Mouse (Mus musculus) heart, adult 11 months (tissue): ENCODE measurements around the gene Gpr156.

Experiments
- DNase-seq: peaks from one replicate; pipeline ENCODE4 v3.0.0; 2022

Gpr156 gene

GRCm38 (mm10) chr16:38005471-38005870 lies 89.2 kb downstream of the Gpr156 start:
- peak; percentile 88 for DNase-seq

GRCm38 (mm10) chr16:38008371-38008770 lies 92.1 kb downstream of the Gpr156 start:
- peak; percentile 66 for DNase-seq

GRCm38 (mm10) chr16:38009041-38009825 lies 92.9 kb downstream of the Gpr156 start:
- peak; percentile 75 for DNase-seq

- peak; percentile 84 for DNase-seq
Observed at GRCm38 (mm10) chr16:38011486-38011885, 95.2 kb downstream of the Gpr156 start.

GRCm38 (mm10) chr16:38012382-38012781 lies 96.1 kb downstream of the Gpr156 start:
- DNase-seq, result peak; percentile 77

- DNase-seq, result peak; percentile 72
Observed at GRCm38 (mm10) chr16:38012891-38013290, 96.6 kb downstream of the Gpr156 start.

- DNase-seq, result peak; percentile 61
Observed at GRCm38 (mm10) chr16:38014951-38015350, 98.7 kb downstream of the Gpr156 start.

GRCm38 (mm10) chr16:38016928-38017524 lies 100.7 kb downstream of the Gpr156 start:
- peak; percentile 56 for DNase-seq

- DNase-seq, result no peak
Observed at GRCm38 (mm10) chr16:38017958-38018376, 101.7 kb downstream of the Gpr156 start.

GRCm38 (mm10) chr16:38032644-38033043 lies 116.3 kb downstream of the Gpr156 start:
- peak; percentile 92 for DNase-seq

GRCm38 (mm10) chr16:38033071-38033470 lies 116.8 kb downstream of the Gpr156 start:
- DNase-seq, result peak; percentile 79

GRCm38 (mm10) chr16:38038101-38038500 lies 121.8 kb downstream of the Gpr156 start:
- peak; percentile 11 for DNase-seq

- no peak for DNase-seq
Observed at GRCm38 (mm10) chr16:38042160-38042559, 125.9 kb downstream of the Gpr156 start.

GRCm38 (mm10) chr16:38044551-38044950 lies 128.3 kb downstream of the Gpr156 start:
- peak; percentile 89 for DNase-seq

- no peak for DNase-seq
Observed at GRCm38 (mm10) chr16:38047781-38048558, 131.7 kb downstream of the Gpr156 start.
